Mouse (Mus musculus): Measurements from ENCODE around the gene Ap5z1. TPM values are rescaled to one million over a fixed set of nuclear protein-coding genes. Genes with fewer than 3 reads are reported as not detected.

Gene Ap5z1
- polyA plus RNA-seq (2014; fragmentation: Nextera tagmentation; extraction: Ambion mirVana) = 12.8 and 13.1 TPM in 2 replicates

GRCm38 (mm10) chr5:142463461-142464454 is at the start of gene Ap5z1:
Gene Ap5z1, plus strand, starts transcription at chr5:142463944.
- DNase-seq (ENCODE audit: low spot score) (peak; percentile 98), ATAC-seq (replicated peaks; ENCODE audit: low FRiP score) (peak; percentile 94)
- H3K27me3 ChIP-seq (ENCODE audit: control insufficient read depth, insufficient read depth, low read length) = no peaks in the 10 kb centered on the region
- peak within 1 kb of the TSS; percentile 58 for H3K27ac ChIP-seq (ENCODE audit: low read depth, low read length)
- peaks cover 6% of the 10 kb centered on the region; the same call in 1 of the 2 replicates for H3K4me1 ChIP-seq (replicated peaks; ENCODE audit: control insufficient read depth, insufficient read depth, low read length)
- 2% methylated on average over 60 of the region's 60 CpGs for WGBS
- H3K36me3 ChIP-seq (ENCODE audit: control insufficient read depth, insufficient read depth, low read length) = no peaks in the 10 kb centered on the region
- peak within 1 kb of the TSS; percentile 72 for H3K9ac ChIP-seq (ENCODE audit: low read length)
- H3K4me2 ChIP-seq (ENCODE audit: low read depth, low read length, severe bottlenecking) = peak within 1 kb of the TSS; percentile 78
- no peaks in the 10 kb centered on the region for H3K9me3 ChIP-seq (ENCODE audit: control insufficient read depth, low read length)
- peak within 1 kb of the TSS; percentile 80 for H3K4me3 ChIP-seq (ENCODE audit: low read depth, low read length)

GRCm38 (mm10) chr5:142415401-142415800 is 48.3 kb upstream of the Ap5z1 start:
- ATAC-seq (replicated peaks; ENCODE audit: low FRiP score) (no peak), DNase-seq (ENCODE audit: low spot score) (no peak)
- WGBS = 62% methylated on average over 6 of the region's 6 CpGs
- Histone ChIP-seq H3K27me3 (ENCODE audit: control insufficient read depth, insufficient read depth, low read length) (no peaks in the 10 kb centered on the region), H3K9me3 (ENCODE audit: control insufficient read depth, low read length) (no peaks in the 10 kb centered on the region), H3K4me3 (ENCODE audit: low read depth, low read length) (no peak overlapping the region), H3K27ac (ENCODE audit: low read depth, low read length) (no peak overlapping the region), H3K36me3 (ENCODE audit: control insufficient read depth, insufficient read depth, low read length) (no peaks in the 10 kb centered on the region; the same call in 1 of the 2 replicates), H3K4me2 (ENCODE audit: low read depth, low read length, severe bottlenecking) (no peak overlapping the region), H3K4me1 (replicated peaks; ENCODE audit: control insufficient read depth, insufficient read depth, low read length) (peaks cover 8% of the 10 kb centered on the region; the same call in 1 of the 2 replicates), H3K9ac (ENCODE audit: low read length) (no peak overlapping the region)

GRCm38 (mm10) chr5:142416070-142416775 is 47.5 kb upstream of the Ap5z1 start:
- Histone ChIP-seq H3K27ac (ENCODE audit: low read depth, low read length) (no peak overlapping the region), H3K4me1 (replicated peaks; ENCODE audit: control insufficient read depth, insufficient read depth, low read length) (peaks cover 8% of the 10 kb centered on the region; the same call in 1 of the 2 replicates), H3K4me3 (ENCODE audit: low read depth, low read length) (no peak overlapping the region), H3K9ac (ENCODE audit: low read length) (no peak overlapping the region), H3K9me3 (ENCODE audit: control insufficient read depth, low read length) (no peaks in the 10 kb centered on the region), H3K4me2 (ENCODE audit: low read depth, low read length, severe bottlenecking) (no peak overlapping the region), H3K36me3 (ENCODE audit: control insufficient read depth, insufficient read depth, low read length) (no peaks in the 10 kb centered on the region; the same call in 1 of the 2 replicates), H3K27me3 (ENCODE audit: control insufficient read depth, insufficient read depth, low read length) (no peaks in the 10 kb centered on the region)
- ATAC-seq (replicated peaks; ENCODE audit: low FRiP score) = no peak
- WGBS = 16% methylated on average over 14 of the region's 14 CpGs
- no peak for DNase-seq (ENCODE audit: low spot score)

- 67% methylated on average over 3 of the region's 3 CpGs for WGBS
- Histone ChIP-seq H3K36me3 (ENCODE audit: control insufficient read depth, insufficient read depth, low read length) (no peaks in the 10 kb centered on the region; the same call in 1 of the 2 replicates), H3K9me3 (ENCODE audit: control insufficient read depth, low read length) (no peaks in the 10 kb centered on the region), H3K4me3 (ENCODE audit: low read depth, low read length) (no peak overlapping the region), H3K4me2 (ENCODE audit: low read depth, low read length, severe bottlenecking) (no peak overlapping the region), H3K9ac (ENCODE audit: low read length) (no peak overlapping the region), H3K27me3 (ENCODE audit: control insufficient read depth, insufficient read depth, low read length) (no peaks in the 10 kb centered on the region), H3K27ac (ENCODE audit: low read depth, low read length) (no peak overlapping the region), H3K4me1 (replicated peaks; ENCODE audit: control insufficient read depth, insufficient read depth, low read length) (peaks cover 8% of the 10 kb centered on the region; the same call in 1 of the 2 replicates)
- no peak for ATAC-seq (replicated peaks; ENCODE audit: low FRiP score)
- no peak for DNase-seq (ENCODE audit: low spot score)
These were observed 46.6 kb upstream of the Ap5z1 start for GRCm38 (mm10) chr5:142417104-142417503.

GRCm38 (mm10) chr5:142417876-142418275 is 45.9 kb upstream of the Ap5z1 start:
- no peak overlapping the region for H3K4me3 ChIP-seq (ENCODE audit: low read depth, low read length)
- H3K27me3 ChIP-seq (ENCODE audit: control insufficient read depth, insufficient read depth, low read length) = no peaks in the 10 kb centered on the region
- no peak overlapping the region for H3K27ac ChIP-seq (ENCODE audit: low read depth, low read length)
- no peaks in the 10 kb centered on the region for H3K9me3 ChIP-seq (ENCODE audit: control insufficient read depth, low read length)
- ATAC-seq (replicated peaks; ENCODE audit: low FRiP score) = no peak
- 81% methylated on average over 9 of the region's 9 CpGs for WGBS
- no peak for DNase-seq (ENCODE audit: low spot score)
- H3K9ac ChIP-seq (ENCODE audit: low read length) = no peak overlapping the region
- no peaks in the 10 kb centered on the region; the same call in 1 of the 2 replicates for H3K36me3 ChIP-seq (ENCODE audit: control insufficient read depth, insufficient read depth, low read length)
- peaks cover 8% of the 10 kb centered on the region; the same call in 1 of the 2 replicates for H3K4me1 ChIP-seq (replicated peaks; ENCODE audit: control insufficient read depth, insufficient read depth, low read length)
- no peak overlapping the region for H3K4me2 ChIP-seq (ENCODE audit: low read depth, low read length, severe bottlenecking)

GRCm38 (mm10) chr5:142418419-142418818 is 45.3 kb upstream of the Ap5z1 start:
- H3K9ac ChIP-seq (ENCODE audit: low read length) = no peak overlapping the region
- no peak for ATAC-seq (replicated peaks; ENCODE audit: low FRiP score)
- H3K4me2 ChIP-seq (ENCODE audit: low read depth, low read length, severe bottlenecking) = no peak overlapping the region
- no peak overlapping the region for H3K4me3 ChIP-seq (ENCODE audit: low read depth, low read length)
- H3K36me3 ChIP-seq (ENCODE audit: control insufficient read depth, insufficient read depth, low read length) = no peaks in the 10 kb centered on the region; the same call in 1 of the 2 replicates
- H3K9me3 ChIP-seq (ENCODE audit: control insufficient read depth, low read length) = no peaks in the 10 kb centered on the region
- peaks cover 8% of the 10 kb centered on the region; the same call in 1 of the 2 replicates for H3K4me1 ChIP-seq (replicated peaks; ENCODE audit: control insufficient read depth, insufficient read depth, low read length)
- no peak overlapping the region for H3K27ac ChIP-seq (ENCODE audit: low read depth, low read length)
- DNase-seq (ENCODE audit: low spot score) = no peak
- WGBS = 93% methylated on average over 4 of the region's 4 CpGs
- no peaks in the 10 kb centered on the region for H3K27me3 ChIP-seq (ENCODE audit: control insufficient read depth, insufficient read depth, low read length)

GRCm38 (mm10) chr5:142420317-142420716 is 43.4 kb upstream of the Ap5z1 start:
- Histone ChIP-seq H3K27ac (ENCODE audit: low read depth, low read length) (no peak overlapping the region), H3K9me3 (ENCODE audit: control insufficient read depth, low read length) (no peaks in the 10 kb centered on the region), H3K4me2 (ENCODE audit: low read depth, low read length, severe bottlenecking) (no peak overlapping the region), H3K4me1 (replicated peaks; ENCODE audit: control insufficient read depth, insufficient read depth, low read length) (peaks cover 2% of the 10 kb centered on the region; the same call in 1 of the 2 replicates), H3K27me3 (ENCODE audit: control insufficient read depth, insufficient read depth, low read length) (no peaks in the 10 kb centered on the region), H3K36me3 (ENCODE audit: control insufficient read depth, insufficient read depth, low read length) (no peaks in the 10 kb centered on the region; the same call in 1 of the 2 replicates), H3K9ac (ENCODE audit: low read length) (no peak overlapping the region), H3K4me3 (ENCODE audit: low read depth, low read length) (no peak overlapping the region)
- WGBS = 98% methylated on average over 4 of the region's 4 CpGs
- no peak for DNase-seq (ENCODE audit: low spot score)
- no peak for ATAC-seq (replicated peaks; ENCODE audit: low FRiP score)

GRCm38 (mm10) chr5:142420920-142421319 is 42.8 kb upstream of the Ap5z1 start:
- 83% methylated on average over 9 of the region's 9 CpGs for WGBS
- no peaks in the 10 kb centered on the region for H3K9me3 ChIP-seq (ENCODE audit: control insufficient read depth, low read length)
- DNase-seq (ENCODE audit: low spot score) (no peak), ATAC-seq (replicated peaks; ENCODE audit: low FRiP score) (no peak)
- H3K27me3 ChIP-seq (ENCODE audit: control insufficient read depth, insufficient read depth, low read length) = no peaks in the 10 kb centered on the region
- no peaks in the 10 kb centered on the region; the same call in 1 of the 2 replicates for H3K36me3 ChIP-seq (ENCODE audit: control insufficient read depth, insufficient read depth, low read length)
- H3K9ac ChIP-seq (ENCODE audit: low read length) = no peak overlapping the region
- H3K4me1 ChIP-seq (replicated peaks; ENCODE audit: control insufficient read depth, insufficient read depth, low read length) = peaks cover 2% of the 10 kb centered on the region; the same call in 1 of the 2 replicates
- H3K4me2 ChIP-seq (ENCODE audit: low read depth, low read length, severe bottlenecking) = no peak overlapping the region
- H3K27ac ChIP-seq (ENCODE audit: low read depth, low read length) = no peak overlapping the region
- H3K4me3 ChIP-seq (ENCODE audit: low read depth, low read length) = no peak overlapping the region
